Mouse (Mus musculus) kidney, embryonic 14.5 days (tissue): ENCODE measurements around the gene Cbarp. TPM values are rescaled to one million over a fixed set of nuclear protein-coding genes. Genes with fewer than 3 reads are reported as not detected.
"Not testable (repeated sequence)": the region's sequence is repeated elsewhere in the genome, so short reads cannot be mapped to it uniquely, and the experiment has no call there.

Experiments used
- ATAC-seq: fragments of 200-750 bp; cut with Nextera tagmentation; 2 replicates; pipeline ENCODE4 v1.8.0; 2017; ENCODE audit warnings: moderate number of reproducible peaks, mild to moderate bottlenecking, moderate TSS enrichment, moderate library complexity; ENCODE audit not compliant: low FRiP score, low TSS enrichment
- H3K27ac ChIP-seq: fragments of 300-500 bp; sonication (generic); 2 replicates; pipeline ENCODE4 v1.5.1; 2014; ENCODE audit warnings: low read depth, mild to moderate bottlenecking, low read length, moderate library complexity, mixed read lengths
- H3K27me3 ChIP-seq: fragments of 300-500 bp; sonication (generic); 2 replicates; pipeline ENCODE4 v1.6.1; 2014; ENCODE audit warnings: mild to moderate bottlenecking, low read length; ENCODE audit not compliant: control insufficient read depth, insufficient read depth
- H3K36me3 ChIP-seq: fragments of 300-500 bp; sonication (generic); 2 replicates; pipeline ENCODE4 v1.6.1; 2014; ENCODE audit warnings: low read length, mixed read lengths; ENCODE audit not compliant: control insufficient read depth, insufficient read depth
- H3K4me1 ChIP-seq: fragments of 300-500 bp; sonication (generic); 2 replicates; pipeline ENCODE4 v1.6.1; 2014; ENCODE audit warnings: low read length, mixed read lengths; ENCODE audit not compliant: control insufficient read depth, insufficient read depth
- H3K4me2 ChIP-seq: fragments of 300-500 bp; sonication (generic); replicated peaks from 2 replicates; pipeline ENCODE4 v1.6.1; 2014; ENCODE audit warnings: low read depth, mild to moderate bottlenecking, low read length
- H3K4me3 ChIP-seq: fragments of 300-500 bp; sonication (generic); 2 replicates; pipeline ENCODE4 v1.5.1; 2014; ENCODE audit warnings: mild to moderate bottlenecking, low read length
- H3K9ac ChIP-seq: fragments of 300-500 bp; sonication (generic); 2 replicates; pipeline ENCODE4 v1.6.1; 2014; ENCODE audit warnings: low read depth, mild to moderate bottlenecking, low read length, moderate library complexity
- H3K9me3 ChIP-seq: fragments of 300-500 bp; sonication (generic); 2 replicates; pipeline ENCODE4 v1.6.1; 2016; ENCODE audit warnings: low read length; ENCODE audit not compliant: control insufficient read depth
- WGBS: fragments of 180-500 bp; shearing (Covaris S2); extraction: QIAGEN DNeasy Blood & Tissue Kit; methylation state at CpG from one replicate; pipeline ENCODE4 v1.1.7; 2014; 5-methylcytosine and 5-hydroxymethylcytosine counted together
- polyA plus RNA-seq: library from polyadenylated mRNA; unstranded; fragments of >200 nt; fragmentation: Nextera tagmentation; extraction: Ambion mirVana; gene quantifications from 2 replicates; pipeline ENCODE4 v1.2.1, GENCODE M21; 2014

Cbarp gene
- polyA plus RNA-seq, 1 experiment from 2014 or later, result 8.4 TPM

GRCm38 (mm10) chr10:80167460-80168037 is 26.9 kb upstream of the Cbarp start:
- peak overlapping the region; percentile 99 for H3K9ac ChIP-seq
- H3K36me3 ChIP-seq, result peaks cover 29% of the 10 kb centered on the region
- peaks cover 54% of the 10 kb centered on the region for H3K4me1 ChIP-seq
- H3K27me3 ChIP-seq, result no peaks in the 10 kb centered on the region
- H3K4me2 ChIP-seq, result peak overlapping the region; percentile 58
- peak; percentile 90 for ATAC-seq
- H3K27ac ChIP-seq, result peak overlapping the region; percentile 99
- WGBS, result under 1% methylated on average over 55 of the region's 55 CpGs
- H3K9me3 ChIP-seq, result no peaks in the 10 kb centered on the region
- H3K4me3 ChIP-seq, result peak overlapping the region; percentile 89

GRCm38 (mm10) chr10:80166136-80166535 is 25.5 kb upstream of the Cbarp start:
- not testable (repeated sequence) for H3K9ac ChIP-seq, H3K4me3 ChIP-seq, H3K27me3 ChIP-seq, H3K9me3 ChIP-seq, H3K27ac ChIP-seq, ATAC-seq
- WGBS, result 83% methylated on average over 4 of the region's 4 CpGs
- H3K36me3 ChIP-seq, result peaks cover 16% of the 10 kb centered on the region
- H3K4me1 ChIP-seq, result peaks cover 62% of the 10 kb centered on the region
- 0 out of 2 replicates have a peak overlapping the region, but pooled peaks have one; percentile 80 for H3K4me2 ChIP-seq

GRCm38 (mm10) chr10:80165392-80166128 is 24.9 kb upstream of the Cbarp start, which contains the start of gene Cirbp:
Gene Cirbp (plus strand): TSS chr10:80165985.
- Histone ChIP-seq H3K27ac (peak within 1 kb of the TSS; percentile 63; the same call in 1 of the 2 replicates), H3K4me1 (peaks cover 68% of the 10 kb centered on the region), H3K4me2 (peak within 1 kb of the TSS; percentile 80), H3K9me3 (no peaks in the 10 kb centered on the region), H3K4me3 (peak within 1 kb of the TSS; percentile 33), H3K36me3 (peaks cover 10% of the 10 kb centered on the region), H3K27me3 (no peaks in the 10 kb centered on the region), H3K9ac (peak within 1 kb of the TSS; percentile 99; the same call in 1 of the 2 replicates)
- 19% methylated on average over 20 of the region's 20 CpGs for WGBS
- ATAC-seq, result no peak

- Histone ChIP-seq H3K9ac (peak overlapping the region; percentile 31; the same call in 1 of the 2 replicates), H3K9me3 (no peaks in the 10 kb centered on the region), H3K4me1 (peaks cover 68% of the 10 kb centered on the region), H3K27me3 (no peaks in the 10 kb centered on the region), H3K4me3 (peak overlapping the region; percentile 33), H3K27ac (no peak overlapping the region), H3K36me3 (peaks cover 4% of the 10 kb centered on the region), H3K4me2 (peak overlapping the region; percentile 80)
- WGBS, result under 1% methylated on average over 17 of the region's 17 CpGs
- peak; percentile 9 for ATAC-seq
Observed at GRCm38 (mm10) chr10:80164998-80165344, 24.3 kb upstream of the Cbarp start.

- no peak for ATAC-seq
- Histone ChIP-seq H3K27me3 (no peaks in the 10 kb centered on the region), H3K9ac (peak overlapping the region; percentile 31; the same call in 1 of the 2 replicates), H3K27ac (no peak overlapping the region), H3K4me1 (peaks cover 67% of the 10 kb centered on the region), H3K36me3 (no peaks in the 10 kb centered on the region; the same call in 1 of the 2 replicates), H3K9me3 (no peaks in the 10 kb centered on the region), H3K4me2 (peak overlapping the region; percentile 80), H3K4me3 (peak overlapping the region; percentile 33)
- WGBS, result 9% methylated on average over 33 of the region's 44 CpGs
Observed at GRCm38 (mm10) chr10:80164161-80164997, 23.7 kb upstream of the Cbarp start.

- H3K9me3 ChIP-seq, result no peaks in the 10 kb centered on the region
- no peak overlapping the region for H3K4me2 ChIP-seq
- H3K9ac ChIP-seq, result no peak overlapping the region
- H3K36me3 ChIP-seq, result no peaks in the 10 kb centered on the region
- no peaks in the 10 kb centered on the region for H3K27me3 ChIP-seq
- WGBS, result 72% methylated on average over 8 of the region's 8 CpGs
- H3K4me1 ChIP-seq, result peaks cover 67% of the 10 kb centered on the region
- no peak overlapping the region for H3K27ac ChIP-seq
- ATAC-seq, result no peak
- H3K4me3 ChIP-seq, result no peak overlapping the region
Observed at GRCm38 (mm10) chr10:80163721-80164120, 23.1 kb upstream of the Cbarp start.

- Histone ChIP-seq H3K36me3 (no peaks in the 10 kb centered on the region; the same call in 1 of the 2 replicates), H3K4me1 (peaks cover 76% of the 10 kb centered on the region), H3K27me3 (no peaks in the 10 kb centered on the region), H3K9ac (no peak overlapping the region), H3K27ac (peak overlapping the region; percentile 99; the same call in 1 of the 2 replicates), H3K4me3 (no peak overlapping the region), H3K9me3 (no peaks in the 10 kb centered on the region), H3K4me2 (no peak overlapping the region)
- no peak for ATAC-seq
- WGBS, result 45% methylated on average over 6 of the region's 6 CpGs
Observed at GRCm38 (mm10) chr10:80162716-80163299, 22.2 kb upstream of the Cbarp start.

GRCm38 (mm10) chr10:80162243-80162608 is 21.6 kb upstream of the Cbarp start:
- Histone ChIP-seq H3K9me3 (no peaks in the 10 kb centered on the region), H3K27ac (peak overlapping the region; percentile 99), H3K9ac (no peak overlapping the region), H3K4me1 (peaks cover 81% of the 10 kb centered on the region), H3K4me3 (no peak overlapping the region), H3K27me3 (no peaks in the 10 kb centered on the region), H3K4me2 (peak overlapping the region; percentile 74; the same call in 1 of the 2 replicates), H3K36me3 (peaks cover 5% of the 10 kb centered on the region)
- 76% methylated on average over 3 of the region's 3 CpGs for WGBS
- ATAC-seq, result no peak
